Mouse (Mus musculus): ENCODE data around the gene Fkbp5.

The Fkbp5 gene

DNA sequence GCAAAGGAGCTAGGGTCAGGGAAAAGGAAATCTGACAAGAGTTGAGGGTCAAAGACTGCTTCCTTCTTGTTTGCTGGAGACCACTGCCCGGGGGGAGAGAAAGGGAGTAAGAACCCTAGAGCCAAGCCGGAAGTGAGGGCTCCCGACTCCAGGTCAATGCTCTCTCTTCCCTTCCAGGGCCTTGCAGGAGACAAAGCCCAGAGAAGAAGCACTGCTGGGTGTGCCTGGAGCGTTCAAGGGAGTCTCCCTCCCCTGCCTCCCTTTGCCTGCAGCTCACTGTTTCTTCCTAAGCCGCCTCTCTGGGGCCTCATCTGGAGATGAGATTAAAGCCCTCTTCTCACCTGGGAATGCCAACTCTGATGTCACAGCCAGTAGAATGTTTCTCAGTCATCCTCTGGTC, 10.4 kb downstream of the Fkbp5 start:
- ATAC-seq (ENCODE audit: insufficient number of reproducible peaks, low FRiP score, low TSS enrichment): no peak

DNA sequence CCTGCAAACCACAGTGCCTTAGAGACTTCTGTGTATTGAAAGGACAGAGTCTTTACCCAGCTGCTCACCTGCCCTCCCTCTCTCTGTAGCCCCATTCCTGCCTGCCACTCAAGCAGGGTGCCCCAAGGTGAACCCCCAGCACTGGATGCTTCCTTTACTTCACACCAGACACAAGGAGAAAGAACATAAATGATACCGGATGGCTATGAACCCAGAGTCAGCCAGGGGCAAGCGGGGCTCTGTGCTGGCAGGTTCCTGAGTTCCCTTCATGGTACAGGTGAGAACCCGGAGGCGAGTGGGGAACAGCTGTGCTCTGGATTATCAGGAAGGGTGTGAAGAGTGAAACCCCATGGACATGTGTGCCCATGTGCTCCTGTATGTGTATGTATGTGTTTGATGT, 11.7 kb downstream of the Fkbp5 start:
- no peak for ATAC-seq (ENCODE audit: insufficient number of reproducible peaks, low FRiP score, low TSS enrichment)

DNA sequence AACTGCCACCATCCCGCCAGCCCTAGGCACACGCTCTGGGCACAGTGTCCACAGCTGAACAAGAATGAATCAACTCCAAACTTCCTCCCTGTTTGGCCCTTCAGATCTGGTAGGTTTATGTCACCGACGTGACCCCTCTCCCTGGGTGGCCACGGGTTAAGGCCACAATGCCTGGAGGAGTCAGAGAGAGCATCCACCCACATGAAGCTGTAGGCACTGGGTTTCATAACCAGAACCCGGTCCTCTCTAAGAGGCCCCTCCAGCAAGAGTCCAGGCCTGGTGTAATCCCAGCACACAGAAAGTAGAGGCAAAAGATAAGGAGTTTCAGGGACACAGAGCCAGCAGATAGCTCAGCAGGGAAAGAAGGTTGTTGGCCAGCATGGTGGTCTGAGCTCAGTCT, 13.1 kb downstream of the Fkbp5 start:
- no peak for ATAC-seq (ENCODE audit: insufficient number of reproducible peaks, low FRiP score, low TSS enrichment)

DNA sequence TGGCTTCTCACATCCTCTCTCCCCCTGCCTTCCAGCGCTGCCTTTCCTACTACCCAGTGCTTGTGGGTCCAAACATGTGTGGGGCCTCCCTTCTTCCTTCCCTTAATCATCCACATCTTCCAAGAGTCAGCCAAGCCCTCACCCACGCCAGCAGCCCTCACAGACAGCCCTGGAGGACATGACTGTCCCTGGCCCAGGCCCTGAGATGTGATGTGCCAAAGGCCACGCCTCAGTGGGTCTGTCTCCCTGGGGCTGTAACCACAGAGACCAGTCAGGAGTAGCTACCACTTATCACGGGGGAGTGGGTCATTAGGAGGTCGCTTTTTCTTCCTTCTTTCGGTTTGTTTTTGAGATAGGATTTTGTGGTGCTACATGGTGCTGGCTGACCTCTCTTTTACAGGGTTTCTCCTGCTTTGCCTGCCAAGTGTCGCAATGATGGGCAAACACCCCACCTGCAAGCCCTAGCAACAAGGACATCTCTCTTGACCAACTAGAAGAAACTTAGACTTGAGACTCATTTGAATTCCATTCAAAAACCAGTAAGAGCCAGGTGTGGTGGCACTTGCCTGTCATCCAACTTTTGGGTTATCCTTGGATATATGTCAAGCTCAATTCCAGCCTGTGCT, 15.0 kb downstream of the Fkbp5 start:
- no peak for ATAC-seq (ENCODE audit: insufficient number of reproducible peaks, low FRiP score, low TSS enrichment)

DNA sequence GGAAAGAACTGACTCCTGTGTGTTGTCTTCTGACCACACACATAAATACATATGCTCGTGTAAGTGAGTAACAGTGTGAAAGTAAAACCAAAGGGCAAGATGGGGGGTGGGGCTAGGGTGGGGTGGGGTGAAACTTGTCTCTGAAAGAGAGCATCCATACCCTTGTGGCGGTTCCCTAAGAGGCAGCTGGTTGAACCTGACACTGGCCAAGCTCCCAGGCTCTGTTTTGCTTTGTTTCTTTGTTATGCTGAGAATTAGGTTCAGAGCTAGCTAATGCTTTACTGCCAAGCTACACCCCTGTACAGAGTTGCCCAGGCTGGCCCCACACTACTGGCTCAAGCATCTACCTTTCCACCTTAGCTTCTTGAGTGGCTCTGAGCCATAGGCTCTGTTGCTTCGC, 16.9 kb downstream of the Fkbp5 start:
- no peak for ATAC-seq (ENCODE audit: insufficient number of reproducible peaks, low FRiP score, low TSS enrichment)

- ATAC-seq (ENCODE audit: insufficient number of reproducible peaks, low FRiP score, low TSS enrichment): no peak
These were observed 18.1 kb downstream of the Fkbp5 start for GRCm38 (mm10) chr17:28499190-28499589.

GRCm38 (mm10) chr17:28495832-28496231, 21.5 kb downstream of the Fkbp5 start:
- ATAC-seq (ENCODE audit: insufficient number of reproducible peaks, low FRiP score, low TSS enrichment): no peak

- ATAC-seq (ENCODE audit: insufficient number of reproducible peaks, low FRiP score, low TSS enrichment): no peak
These were observed 26.1 kb downstream of the Fkbp5 start for GRCm38 (mm10) chr17:28491035-28491770.

GRCm38 (mm10) chr17:28488258-28489013, 28.9 kb downstream of the Fkbp5 start:
- ATAC-seq (ENCODE audit: insufficient number of reproducible peaks, low FRiP score, low TSS enrichment): no peak

- ATAC-seq (ENCODE audit: insufficient number of reproducible peaks, low FRiP score, low TSS enrichment): no peak
These were observed 29.6 kb downstream of the Fkbp5 start for GRCm38 (mm10) chr17:28487584-28488257.

DNA sequence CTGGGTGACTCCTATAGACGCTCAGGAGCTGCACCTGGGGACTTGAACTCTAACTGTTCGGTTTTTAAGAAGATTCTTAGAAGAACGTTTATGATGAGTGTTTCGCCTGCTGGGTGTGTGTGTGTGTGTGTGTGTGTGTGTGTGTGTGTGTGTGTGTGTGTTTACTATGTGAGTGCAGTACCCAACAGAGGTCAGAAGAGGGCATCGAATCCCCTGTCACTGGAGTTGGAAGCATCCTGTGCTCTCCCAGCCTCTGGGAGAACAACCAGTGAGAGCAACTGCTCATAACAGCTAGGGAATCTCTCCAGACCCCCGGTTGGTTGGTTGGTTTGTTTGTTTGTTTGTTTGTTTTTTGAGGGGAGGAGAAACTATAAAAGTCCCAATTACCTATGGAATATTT, 30.6 kb downstream of the Fkbp5 start:
- ATAC-seq (ENCODE audit: insufficient number of reproducible peaks, low FRiP score, low TSS enrichment): no peak

DNA sequence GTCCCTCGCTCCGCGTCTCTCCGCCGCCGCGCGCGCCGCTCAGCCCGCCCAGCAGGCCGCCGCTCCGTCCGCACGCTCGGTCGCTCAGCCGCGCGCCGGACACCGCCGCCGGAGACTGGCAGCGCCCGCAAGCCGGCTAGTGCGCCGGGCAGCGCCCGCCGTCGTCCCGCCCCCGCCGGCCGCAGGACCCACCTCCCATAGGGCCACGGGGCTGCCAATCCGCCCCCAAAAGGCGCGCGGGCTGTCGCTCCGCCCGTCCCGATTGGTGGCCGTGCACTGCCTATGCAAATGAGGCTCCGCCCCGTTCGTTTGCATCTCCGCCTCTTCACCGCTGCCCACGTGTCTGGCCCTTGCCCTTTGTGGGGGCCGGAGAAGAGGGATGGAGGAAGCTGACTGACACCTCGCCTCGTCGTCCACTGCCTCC, 31.3 kb downstream of the Fkbp5 start:
- ATAC-seq (ENCODE audit: insufficient number of reproducible peaks, low FRiP score, low TSS enrichment): peak; percentile 98

DNA sequence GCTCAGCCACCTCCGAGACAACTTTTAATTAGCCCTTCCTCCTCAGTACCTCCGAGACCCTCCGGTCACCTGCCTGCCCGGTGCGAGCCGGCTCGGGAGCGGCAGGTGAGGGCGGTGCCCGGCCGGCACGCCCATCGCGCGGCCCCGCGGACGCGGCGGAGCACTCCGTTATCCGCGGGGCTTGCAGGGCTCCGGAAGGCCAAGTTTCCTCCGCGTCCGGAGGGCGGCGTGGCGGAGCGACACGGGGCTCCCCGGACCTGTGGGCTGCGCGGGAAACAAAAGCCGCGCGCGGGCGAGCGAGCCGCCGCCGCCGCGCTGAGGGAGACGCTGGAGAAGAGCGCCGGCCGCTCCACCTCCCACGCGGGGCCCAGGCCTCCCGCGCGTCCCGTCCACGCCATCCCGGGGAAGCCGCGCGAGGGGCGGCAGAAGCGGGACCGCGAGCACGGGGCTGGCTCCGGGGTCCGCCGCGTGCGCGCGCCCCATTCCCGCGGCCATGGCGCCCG, 31.8 kb downstream of the Fkbp5 start:
- 0 out of 2 replicates have a peak, but pooled peaks have one; percentile 42 for ATAC-seq (ENCODE audit: insufficient number of reproducible peaks, low FRiP score, low TSS enrichment)

DNA sequence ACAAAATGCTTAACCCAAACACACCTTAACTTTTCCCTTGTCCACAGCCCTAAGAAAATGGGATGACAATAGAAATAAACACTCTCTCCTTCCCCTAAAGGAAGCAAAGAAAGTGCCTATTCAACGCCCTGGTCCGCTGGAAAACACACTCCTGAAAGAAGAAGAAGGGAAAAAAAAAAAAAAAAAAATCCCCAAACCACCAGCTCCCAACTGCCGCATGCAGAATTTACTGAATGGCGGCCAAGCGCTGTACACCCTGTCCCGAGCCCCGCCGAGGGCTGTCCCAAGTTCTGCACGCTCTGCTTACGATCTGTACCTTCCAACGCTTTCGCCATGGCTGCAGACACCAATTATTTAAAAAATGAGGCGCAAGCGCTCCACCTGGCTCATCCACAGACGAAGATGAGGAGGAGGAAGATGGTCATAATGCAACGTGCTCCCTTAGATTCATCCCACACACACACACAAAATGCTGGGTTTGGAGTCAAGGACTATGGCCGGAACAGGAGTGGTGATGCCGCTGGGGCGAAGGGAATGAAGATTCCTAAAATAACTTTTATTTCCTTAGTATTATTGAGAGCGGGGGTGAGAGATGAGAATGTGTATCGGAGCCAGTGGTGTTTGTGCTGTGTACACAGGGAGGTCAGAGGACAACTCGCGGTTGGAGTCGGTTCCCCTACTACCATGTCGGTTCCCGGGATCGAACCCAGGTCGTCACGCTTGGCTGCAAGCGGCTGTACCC, 32.5 kb downstream of the Fkbp5 start:
- no peak for ATAC-seq (ENCODE audit: insufficient number of reproducible peaks, low FRiP score, low TSS enrichment)

DNA sequence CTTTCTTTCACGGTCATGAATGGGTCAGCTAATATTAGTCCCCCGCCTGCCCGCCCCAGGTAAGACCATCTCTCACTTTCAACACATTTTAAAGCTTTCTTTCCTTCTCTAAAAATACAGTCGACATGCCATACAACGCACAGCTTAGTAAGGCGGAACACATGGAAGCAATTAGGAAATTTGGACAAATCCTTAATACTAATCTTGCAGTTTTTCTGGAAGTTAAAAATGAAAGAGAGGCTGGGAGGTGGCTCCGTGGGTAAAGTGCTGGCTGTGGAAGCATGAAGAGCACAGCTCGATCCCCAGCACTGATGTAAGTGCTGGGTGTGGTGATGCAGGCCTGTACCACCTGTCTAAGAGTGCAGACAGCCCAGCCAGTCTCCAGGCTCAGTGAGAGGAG, 39.9 kb downstream of the Fkbp5 start:
- no peak for ATAC-seq (ENCODE audit: insufficient number of reproducible peaks, low FRiP score, low TSS enrichment)

GRCm38 (mm10) chr17:28476441-28476840, 40.9 kb downstream of the Fkbp5 start:
- ATAC-seq (ENCODE audit: insufficient number of reproducible peaks, low FRiP score, low TSS enrichment): no peak

DNA sequence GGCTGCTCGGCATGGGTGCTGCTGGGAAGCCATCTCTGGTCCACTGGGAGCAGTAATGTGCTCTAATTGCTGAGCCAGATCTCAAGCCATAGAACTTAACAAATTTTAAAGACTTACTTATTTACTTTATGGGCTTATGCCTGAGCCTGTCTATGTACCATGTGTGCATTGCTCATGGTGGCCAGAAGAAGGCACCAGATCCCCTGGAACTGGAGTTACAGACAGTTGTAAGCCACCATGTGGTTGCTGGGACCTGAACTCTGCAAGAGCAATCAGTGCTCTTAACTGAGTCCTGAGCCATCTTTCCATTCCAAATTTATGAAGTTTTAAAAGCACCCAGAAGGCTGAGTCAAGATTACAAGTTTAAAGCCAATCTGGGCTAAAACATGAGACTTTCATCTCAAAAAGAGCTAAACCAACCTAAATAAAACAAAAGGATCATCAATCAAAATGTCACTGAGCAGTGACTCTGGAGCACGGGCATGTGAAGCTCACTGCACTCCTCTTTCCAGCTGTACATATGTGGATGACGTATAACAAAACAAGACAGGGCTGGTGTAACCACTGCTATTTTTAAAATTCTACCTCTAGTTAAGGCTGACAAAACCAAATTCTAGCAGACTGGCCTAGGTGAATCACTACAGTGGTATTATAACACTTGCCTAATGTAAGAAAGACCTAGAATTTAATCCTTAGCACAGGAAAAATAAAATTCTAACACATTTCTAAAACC, 41.6 kb downstream of the Fkbp5 start:
- ATAC-seq (ENCODE audit: insufficient number of reproducible peaks, low FRiP score, low TSS enrichment): no peak

DNA sequence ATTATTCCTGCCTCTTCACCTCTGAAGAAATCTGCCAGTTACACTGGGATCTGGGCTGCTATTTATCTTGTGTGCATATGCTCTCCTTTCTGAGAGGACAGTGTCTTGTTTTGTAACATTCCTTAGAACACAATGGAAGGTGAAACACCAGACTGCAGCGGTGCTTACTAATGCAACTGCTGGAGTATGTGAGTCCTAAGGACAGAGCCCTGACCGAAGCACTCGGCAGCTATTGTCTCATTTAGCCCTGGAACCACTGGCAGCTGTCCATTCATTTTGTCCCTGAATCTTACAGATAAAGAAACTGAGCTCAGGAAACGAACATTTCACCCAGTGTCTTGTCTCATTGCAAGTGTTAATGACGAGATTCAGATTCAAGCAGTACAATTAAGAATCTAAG, 44.6 kb downstream of the Fkbp5 start:
- no peak for ATAC-seq (ENCODE audit: insufficient number of reproducible peaks, low FRiP score, low TSS enrichment)

DNA sequence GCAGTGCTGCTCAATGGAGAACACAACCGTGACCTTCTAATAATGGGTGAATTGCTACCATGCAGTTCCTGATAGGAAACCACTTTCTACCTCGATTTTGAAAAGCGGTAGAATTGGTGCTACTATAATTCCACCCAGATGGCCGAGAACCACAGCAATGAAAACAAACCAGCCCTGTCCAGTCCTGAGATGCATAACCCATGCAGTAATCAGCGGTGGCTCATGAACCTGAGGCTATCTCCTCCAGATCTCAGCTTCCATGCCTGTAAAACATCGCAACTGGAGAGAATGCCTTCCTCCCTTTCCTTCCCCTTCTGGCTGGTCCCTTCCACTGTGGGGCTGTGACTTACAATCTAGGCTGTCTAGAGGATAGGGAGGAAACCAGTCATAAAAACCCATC, 46.5 kb downstream of the Fkbp5 start:
- no peak for ATAC-seq (ENCODE audit: insufficient number of reproducible peaks, low FRiP score, low TSS enrichment)

Measured in cerebellum, adult (tissue).